In the genomic region with DNA sequence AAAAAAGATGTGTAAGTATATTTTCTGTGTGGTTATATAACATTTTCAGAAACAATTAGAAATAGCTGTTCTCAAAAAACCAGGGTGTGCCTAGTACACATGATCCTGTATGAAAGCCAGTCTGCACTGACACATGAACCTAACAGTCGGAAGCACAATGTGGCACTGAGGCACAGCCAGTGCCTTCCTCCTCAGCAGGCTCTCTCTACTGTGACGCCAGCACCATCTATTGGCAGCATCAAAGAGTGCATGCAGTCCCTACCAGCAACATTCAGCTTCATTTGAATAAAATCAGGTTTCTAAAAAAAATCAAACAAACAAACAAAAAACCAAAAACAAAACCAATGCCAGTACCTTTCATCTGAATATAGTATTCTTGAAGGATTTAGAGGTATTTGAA, we compare ENCODE assay signal across 7 mouse cellular contexts. TPM values are rescaled to one million over a fixed set of nuclear protein-coding genes. Genes with fewer than 3 reads are reported as not detected.
DNase-seq lines count a peak whose midpoint lies in the region; TF ChIP-seq lines count a peak whose summit lies in the region.

No protein-coding gene starts in this region.

- TF ChIP-seq POLR2A in lung, adult 2 months (IDR thresholded peaks at IDR 0.05; ENCODE audit: borderline replicate concordance, extremely low read depth, low read depth, low read length), result no peak

- DNase-seq in WW6 (ENCODE audit: low read depth, low spot score), result peak; percentile 28
- DNase-seq in cerebellum, postnatal 36 days, result peak; percentile 77 to 82
- peak; percentile 21 to 35 for DNase-seq in gastrocnemius, adult 8-10 months (ENCODE audit: low spot score in 2 of 2)
- DNase-seq in kidney, postnatal 36 days, result peak; percentile 43 to 78
- DNase-seq in lung, adult 2 months, result peak; percentile 48
- DNase-seq in retina, embryonic 14.5 days (ENCODE audit: low spot score), result peak; percentile 83

- peaks cover 11% of the 10 kb centered on the region for H3K4me1 ChIP-seq in E14TG2a.4 (replicated peaks; ENCODE audit: low read depth, low read length)
- H3K4me1 ChIP-seq in lung, adult 2 months (ENCODE audit: control insufficient read depth, insufficient read depth, low read length), result peaks cover 4% of the 10 kb centered on the region

- H3K36me3 ChIP-seq in E14TG2a.4 (ENCODE audit: insufficient read depth, low read length), result peaks cover 20% of the 10 kb centered on the region

- peak; percentile 83 for TF ChIP-seq CTCF in E14TG2a.4 (conservative IDR thresholded peaks at IDR 0.05; ENCODE audit: low read length)
- peak; percentile 93 for TF ChIP-seq CTCF in lung, adult 2 months (IDR thresholded peaks at IDR 0.05; ENCODE audit: insufficient read depth, low read length)

- H3K9me3 ChIP-seq in E14TG2a.4 (ENCODE audit: low read length), result no peaks in the 10 kb centered on the region

- no peak overlapping the region for H3K4me3 ChIP-seq in E14TG2a.4 (replicated peaks; ENCODE audit: low read length)
- H3K4me3 ChIP-seq in lung, adult 2 months (replicated peaks; ENCODE audit: extremely low read depth, low read depth, low read length), result no peak overlapping the region

- WGBS in lung, adult 2 months, result 18% methylated on average over 2 of the region's 2 CpGs

- H3K27me3 ChIP-seq in E14TG2a.4 (ENCODE audit: insufficient read depth, low read length), result no peaks in the 10 kb centered on the region

RNA-seq across cellular contexts. Expression of a gene that starts 57.8 kb away (rescaled TPM):
- 100 to 1,000 TPM; 111 to 120 (median 117) TPM for total RNA-seq in gastrocnemius, adult 8-10 months (2022)
- polyA plus RNA-seq in lung, adult 2 months (2012; rRNA removed), result 19.8 and 28.4 TPM in 2 replicates

RNA-seq across cellular contexts. Expression of a gene that starts 58.1 kb away (rescaled TPM):
- 100 to 1,000 TPM; 133 to 150 (median 139) TPM for total RNA-seq in gastrocnemius, adult 8-10 months (2022)
- 11.1 and 15.8 TPM in 2 replicates for polyA plus RNA-seq in lung, adult 2 months (2012; rRNA removed)

Comparison
In these comparisons a context has a peak if more than half of its experiments do, and no peak if none do; other contexts are left out.
1. DNase-seq: peak in every context shown above with its lines; median percentile 83 in retina, embryonic 14.5 days; 80 in cerebellum, postnatal 36 days; 60 in kidney, postnatal 36 days; 48 in lung, adult 2 months; 28 in WW6; 28 in gastrocnemius, adult 8-10 months.